ENCODE assay signal across 16 mouse cellular contexts in genomic region chrX:7474831-7475230, GRCm38 (mm10).
DNase-seq lines count a peak whose midpoint lies in the region; ATAC-seq lines count a peak whose summit lies in the region.
"Had no signal": no experiment of that assay in that cellular context is flagged by ENCODE, and none has a peak within 500 bp of the region (broad histone marks: within the 10 kb centered on the region; RNA-seq: fewer than 3 reads in every experiment).

No protein-coding gene starts in this region.

- ATAC-seq in activated CD4-positive, CD25-positive, alpha-beta regulatory T cell, adult 4 months, result no peak
- ATAC-seq: intestine, postnatal 0 days; midbrain, embryonic 13.5 days had no signal

- DNase-seq in layer of hippocampus, adult 18-20 months (ENCODE audit: low spot score in 2 of 2), result peak; percentile 41 to 63
- no peak for DNase-seq in layer of hippocampus, postnatal 25 days (ENCODE audit: extremely low spot score in 1 of 2, low spot score in 1 of 2)
- peak; percentile 50 to 53 for DNase-seq in cerebellum, adult 18-20 months
- peak; percentile 53 to 61 for DNase-seq in cerebellum, postnatal 25 days
- DNase-seq in right cerebral cortex, postnatal 25 days, result peak; percentile 30
- DNase-seq in embryo, embryonic 11 days, result no peak
- DNase-seq: adrenal gland, postnatal 36 days; gastrocnemius, postnatal 10 days; heart, postnatal 10 days; kidney, postnatal 14 days; liver; lung, adult 18-20 months; retina, postnatal 1 day had no signal

Comparison
In these comparisons a context has a peak if more than half of its experiments do, and no peak if none do; other contexts are left out.
1. DNase-seq: peak in layer of hippocampus, adult 18-20 months (2 of 2), cerebellum, adult 18-20 months (2 of 2), cerebellum, postnatal 25 days (2 of 2) and right cerebral cortex, postnatal 25 days (single experiment); none in layer of hippocampus, postnatal 25 days (0 of 2) and embryo, embryonic 11 days (single experiment).